Mouse (Mus musculus): ENCODE results near the gene Prkch.

The Prkch gene

DNA sequence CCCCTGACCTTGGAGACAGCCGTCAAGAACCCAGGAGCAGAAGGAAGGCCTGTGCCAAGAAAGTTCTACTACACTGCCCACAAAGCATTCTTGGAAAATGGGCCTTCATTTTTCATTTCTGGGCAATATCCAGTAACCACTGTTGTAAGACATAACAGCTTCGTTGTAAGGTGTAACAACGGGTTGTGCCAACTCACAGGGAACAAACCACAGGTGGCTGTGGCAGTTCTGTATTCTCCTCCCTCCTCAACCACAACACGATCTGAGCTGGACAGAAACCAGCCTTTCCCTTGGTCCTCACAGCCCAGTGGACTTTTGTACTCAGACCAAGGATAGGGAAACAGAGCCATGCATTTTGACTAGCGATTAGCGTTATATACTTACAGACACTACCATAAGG, 171.9 kb downstream of the Prkch start:
- no peak for DNase-seq (ENCODE audit: low spot score)

DNA sequence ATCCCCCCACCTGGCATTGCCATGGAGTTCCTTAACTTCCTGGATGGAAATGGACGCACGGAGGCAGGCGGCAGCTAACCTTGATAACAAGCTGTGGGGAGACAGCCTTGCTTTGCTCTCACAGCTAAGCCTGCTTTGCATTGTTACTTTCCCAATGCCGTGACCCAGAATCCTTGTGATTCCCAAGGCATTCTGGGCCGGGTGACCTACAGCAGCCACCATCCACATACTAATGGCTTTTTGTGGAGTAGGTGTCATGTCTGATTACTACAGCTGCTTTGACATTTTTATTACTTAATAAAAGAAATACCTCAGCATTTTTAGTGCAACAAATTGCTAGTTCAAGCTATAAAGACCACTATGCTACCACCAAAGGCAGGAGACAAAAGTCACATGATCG, 177.4 kb downstream of the Prkch start:
- no peak for DNase-seq (ENCODE audit: low spot score)

DNA sequence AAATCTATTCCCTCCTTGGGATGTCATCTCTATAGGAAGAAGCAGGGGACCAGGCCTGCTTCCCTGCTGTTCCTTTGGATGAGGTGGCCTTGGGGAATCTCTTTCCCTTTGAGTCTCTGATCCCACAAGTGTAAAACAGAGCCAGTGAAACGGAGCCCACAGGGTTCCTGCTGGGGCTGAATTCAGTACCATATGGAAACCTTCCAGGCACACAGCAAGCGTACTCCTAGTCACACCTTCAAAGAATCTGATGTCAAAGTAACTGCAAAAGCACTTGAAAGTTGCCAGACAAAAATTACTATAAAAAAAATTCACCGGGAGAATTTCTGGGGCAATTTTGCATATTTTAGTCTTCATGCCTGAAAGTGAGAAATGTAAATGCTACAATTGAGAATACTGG, 178.2 kb downstream of the Prkch start:
- DNase-seq (ENCODE audit: low spot score), result no peak

- no peak for DNase-seq (ENCODE audit: low spot score)
These were observed 180.3 kb downstream of the Prkch start for GRCm38 (mm10) chr12:73764649-73765525.

- no peak for DNase-seq (ENCODE audit: low spot score)
These were observed 181.6 kb downstream of the Prkch start for GRCm38 (mm10) chr12:73766152-73766551.

DNA sequence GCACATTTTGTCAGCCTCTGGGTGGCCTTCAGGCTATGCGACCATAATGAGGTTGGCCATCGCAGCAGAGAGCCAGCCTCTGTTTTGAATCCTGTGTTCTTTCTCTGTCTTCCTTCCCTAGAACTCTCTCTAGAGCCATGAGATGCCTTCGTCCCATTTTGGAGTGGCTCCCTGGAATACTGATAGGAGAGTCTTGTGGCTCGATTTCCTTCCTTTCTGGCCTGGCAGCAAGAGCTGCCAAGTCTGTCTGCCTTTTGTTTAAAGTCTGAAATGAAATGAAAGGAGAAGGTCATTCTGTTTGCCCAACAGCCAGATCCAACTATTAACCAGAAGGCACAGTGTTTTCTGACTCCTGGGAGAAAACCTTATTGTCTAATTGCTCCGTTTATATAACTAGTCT, 184.2 kb downstream of the Prkch start:
- no peak for DNase-seq (ENCODE audit: low spot score)

- no peak for DNase-seq (ENCODE audit: low spot score)
These were observed 184.9 kb downstream of the Prkch start for GRCm38 (mm10) chr12:73769536-73769935.

GRCm38 (mm10) chr12:73770771-73771170, 186.2 kb downstream of the Prkch start:
- DNase-seq (ENCODE audit: low spot score), result no peak

DNA sequence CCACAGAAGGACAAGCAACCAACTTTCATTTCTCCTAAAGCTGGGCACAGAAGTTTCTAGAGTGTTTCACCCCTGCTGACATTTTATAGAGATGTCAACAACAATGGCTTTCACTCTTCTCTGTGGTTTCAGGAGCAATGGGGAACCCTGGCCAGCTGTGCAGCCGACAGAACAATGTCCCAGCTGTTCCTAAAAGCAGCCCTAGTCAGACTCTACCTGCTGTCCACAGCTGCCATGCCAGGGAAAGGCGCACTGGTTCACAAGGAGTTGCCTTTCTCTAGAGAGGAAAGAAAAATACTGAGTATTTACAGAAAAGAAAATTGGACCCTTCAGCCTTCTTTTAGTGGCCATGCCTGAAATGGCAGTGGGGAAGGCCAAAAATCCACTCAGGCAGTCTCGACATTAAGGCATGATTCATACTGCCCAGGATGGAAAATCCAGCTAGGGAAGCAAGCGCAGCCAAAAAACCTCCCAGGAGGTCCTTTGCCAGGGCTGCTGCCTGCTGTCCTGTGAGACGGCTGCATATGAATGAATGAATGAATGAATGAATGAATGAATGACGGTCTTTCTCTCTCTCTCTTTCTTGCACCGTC, 190.3 kb downstream of the Prkch start:
- no peak for DNase-seq (ENCODE audit: low spot score)

DNA sequence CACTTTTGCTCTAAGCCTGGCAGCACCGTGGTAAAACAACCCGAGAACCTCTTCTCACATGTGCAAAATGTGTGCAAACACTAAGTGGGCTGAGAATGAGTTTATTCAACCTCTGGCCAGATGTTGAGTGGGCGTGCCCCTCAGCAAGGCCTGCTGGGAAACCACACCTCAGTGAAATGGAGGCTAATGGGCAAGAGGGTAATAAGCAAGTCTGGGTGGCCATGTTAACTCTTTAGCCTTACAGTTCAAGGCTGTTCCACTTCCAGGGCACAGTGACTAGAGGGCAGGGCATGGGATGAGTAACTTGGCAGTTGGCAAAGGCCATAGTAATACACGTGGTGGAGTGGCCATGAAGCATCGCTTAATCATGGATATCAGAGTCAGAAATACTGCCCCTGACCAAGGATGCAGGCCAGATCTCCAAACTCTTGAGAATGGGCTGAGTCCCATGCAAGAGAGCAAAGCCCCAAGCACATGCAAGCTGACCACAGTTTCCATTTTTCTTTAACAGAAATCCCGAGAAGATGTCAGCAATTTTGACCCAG, 191.9 kb downstream of the Prkch start:
- no peak for DNase-seq (ENCODE audit: low spot score)

DNA sequence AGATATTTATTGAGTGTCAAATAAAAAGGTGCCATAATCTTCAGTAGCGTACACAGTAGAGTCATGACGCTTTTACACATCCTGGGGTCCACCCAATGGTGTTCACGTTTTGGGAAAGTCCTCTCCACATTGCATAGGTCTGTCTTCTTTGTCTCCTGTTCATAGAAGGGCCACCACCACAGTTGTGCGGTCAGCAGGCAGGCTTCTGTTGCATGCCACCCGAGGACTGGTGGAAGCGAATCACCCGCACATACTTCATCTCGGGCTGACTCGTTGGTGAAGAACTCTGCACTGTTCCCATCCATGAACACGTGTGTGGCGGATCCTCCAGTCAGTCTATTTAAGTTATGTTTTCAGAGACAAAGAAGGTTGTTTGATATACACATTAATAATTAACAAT, 193.1 kb downstream of the Prkch start:
- DNase-seq (ENCODE audit: low spot score), result no peak

DNA sequence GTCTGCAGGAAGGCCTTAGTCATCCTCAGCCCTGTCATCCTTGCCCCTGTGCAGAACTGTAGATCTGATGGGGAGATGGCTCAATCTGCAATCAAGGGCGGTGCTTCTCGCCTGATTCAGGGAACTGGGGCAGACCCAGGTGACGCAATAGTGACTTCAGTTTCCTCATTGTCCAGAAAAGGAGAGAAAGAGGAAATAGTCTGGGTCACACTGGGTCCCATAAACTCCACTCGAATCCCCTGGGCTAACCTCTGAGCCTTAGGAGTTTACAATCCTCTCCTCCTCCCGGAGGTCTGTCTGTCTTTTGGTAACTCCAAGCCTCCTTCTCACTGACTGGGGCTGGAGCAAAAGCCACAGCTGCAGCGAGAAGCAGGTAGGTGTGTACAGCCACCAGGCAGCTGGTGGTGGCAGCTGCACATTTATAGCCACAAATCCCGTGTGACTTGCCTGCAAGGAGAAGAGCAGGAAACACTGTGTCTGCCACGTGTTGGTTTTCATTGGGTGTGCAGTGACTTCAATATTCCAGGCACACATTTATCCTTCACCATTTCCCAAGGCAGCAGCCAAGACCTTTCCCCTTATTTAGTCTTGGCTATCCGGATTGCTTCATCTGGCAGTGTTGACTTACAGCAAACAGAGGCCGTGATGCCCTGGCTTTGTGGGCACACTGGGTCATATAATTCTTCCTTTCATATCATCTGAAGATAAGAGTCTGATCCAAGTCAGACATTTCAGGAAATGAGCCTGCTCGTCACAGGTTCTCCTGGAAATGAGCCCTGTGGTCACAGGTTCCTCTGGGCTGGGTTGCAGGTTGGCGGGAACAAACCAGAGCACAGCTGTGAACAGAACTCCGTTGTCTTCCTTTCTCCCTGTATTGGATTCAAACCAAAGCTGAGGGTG, 195.0 kb downstream of the Prkch start:
- DNase-seq (ENCODE audit: low spot score), result no peak

DNA sequence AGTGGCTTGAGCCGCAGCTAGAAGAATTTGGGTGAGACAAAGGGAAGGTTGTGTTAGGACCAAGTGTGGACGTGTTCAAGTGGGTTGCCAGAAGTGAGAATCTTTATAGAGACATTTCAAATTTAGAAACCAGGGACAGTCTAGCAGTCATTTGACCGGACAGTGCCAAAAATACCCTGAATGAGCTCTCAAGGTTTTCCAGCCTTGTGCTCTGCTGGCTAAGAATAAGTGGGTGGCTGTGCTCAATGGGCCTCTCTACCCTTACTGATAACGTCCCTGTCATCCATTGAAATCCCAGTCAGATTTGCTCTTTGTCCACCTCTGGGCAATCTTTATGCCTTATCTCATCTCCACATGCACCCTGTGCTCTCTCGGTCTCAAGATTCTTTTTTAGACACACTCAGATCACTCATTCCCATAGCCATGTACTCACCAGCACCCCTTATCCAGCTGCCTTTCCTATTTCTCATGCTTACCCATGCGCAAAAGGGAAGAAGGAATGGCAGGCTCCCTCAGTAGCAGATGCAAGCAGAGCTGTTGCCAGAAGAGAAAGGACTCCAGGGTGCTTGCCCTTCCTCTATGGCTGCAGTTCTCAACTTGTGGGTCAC, 196.9 kb downstream of the Prkch start:
- no peak for DNase-seq (ENCODE audit: low spot score)

DNA sequence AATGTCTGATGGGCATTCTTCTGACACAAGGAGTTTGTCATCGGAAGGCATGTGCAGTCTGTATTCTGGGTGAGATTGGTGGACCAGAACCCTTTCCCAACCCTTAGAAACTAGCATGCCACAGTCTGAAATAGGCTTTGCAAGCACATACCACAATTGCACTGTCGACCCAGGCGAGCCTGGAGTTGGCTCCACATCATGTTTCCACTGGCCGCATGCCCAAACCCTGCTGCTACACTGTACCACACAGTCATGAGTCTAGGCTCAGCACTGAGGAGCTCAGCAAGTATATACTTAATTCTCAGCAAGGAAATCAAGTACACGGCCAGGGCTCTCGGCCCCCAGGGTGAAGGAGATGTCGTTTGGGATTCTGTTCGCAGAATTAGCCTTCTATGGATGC, 202.3 kb downstream of the Prkch start:
- DNase-seq (ENCODE audit: low spot score), result no peak

GRCm38 (mm10) chr12:73788850-73789249, 204.3 kb downstream of the Prkch start:
- no peak for DNase-seq (ENCODE audit: low spot score)

DNA sequence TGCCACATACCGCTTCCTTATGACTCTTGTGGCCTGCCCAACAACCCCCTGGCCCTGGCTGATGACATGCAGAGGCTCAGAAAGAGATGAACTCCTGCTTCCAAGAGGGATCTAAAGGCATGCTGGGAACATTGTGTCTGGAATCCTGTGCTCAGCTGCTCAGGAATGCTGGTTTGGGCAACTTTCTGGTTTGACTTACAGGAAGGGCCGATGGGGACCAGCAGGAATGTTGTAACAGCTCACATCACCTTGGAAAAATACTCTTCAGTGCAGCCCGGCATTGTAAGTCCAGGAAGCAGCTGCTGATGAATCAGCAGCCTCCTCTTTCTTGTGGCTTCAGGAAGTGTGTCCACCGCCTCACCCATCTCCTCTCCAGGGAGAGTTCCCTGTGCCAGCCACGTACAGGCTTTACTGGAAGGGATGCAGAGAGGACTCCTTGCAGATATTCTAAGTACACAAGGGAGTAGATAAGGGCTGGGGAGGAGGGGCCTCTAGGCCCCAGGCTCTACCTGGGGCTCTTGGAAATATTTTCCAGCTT, 206.0 kb downstream of the Prkch start:
- no peak for DNase-seq (ENCODE audit: low spot score)

DNA sequence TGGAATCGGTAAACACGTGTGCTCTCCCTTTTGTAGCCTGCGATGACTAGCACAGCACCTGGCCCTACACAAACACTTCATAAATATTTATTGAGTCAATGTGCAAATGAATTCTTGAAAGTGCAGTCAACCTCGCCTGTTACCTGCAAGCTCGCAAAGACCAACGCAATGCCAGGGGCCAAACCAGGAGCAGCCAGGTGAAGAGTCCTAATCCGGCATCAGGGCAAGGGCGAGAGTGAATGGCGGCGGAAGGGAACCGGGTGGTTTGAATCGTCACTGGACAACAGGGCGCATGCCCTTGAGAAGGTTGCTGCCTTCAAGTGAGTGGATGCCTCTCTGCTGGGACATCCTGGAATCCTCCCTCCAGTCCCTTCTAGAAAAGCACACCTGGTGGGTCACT, 208.6 kb downstream of the Prkch start:
- no peak for DNase-seq (ENCODE audit: low spot score)

- no peak for DNase-seq (ENCODE audit: low spot score)
These were observed 209.1 kb downstream of the Prkch start for GRCm38 (mm10) chr12:73793744-73794143.

- no peak for DNase-seq (ENCODE audit: low spot score)
These were observed 209.7 kb downstream of the Prkch start for GRCm38 (mm10) chr12:73794151-73794883.

DNA sequence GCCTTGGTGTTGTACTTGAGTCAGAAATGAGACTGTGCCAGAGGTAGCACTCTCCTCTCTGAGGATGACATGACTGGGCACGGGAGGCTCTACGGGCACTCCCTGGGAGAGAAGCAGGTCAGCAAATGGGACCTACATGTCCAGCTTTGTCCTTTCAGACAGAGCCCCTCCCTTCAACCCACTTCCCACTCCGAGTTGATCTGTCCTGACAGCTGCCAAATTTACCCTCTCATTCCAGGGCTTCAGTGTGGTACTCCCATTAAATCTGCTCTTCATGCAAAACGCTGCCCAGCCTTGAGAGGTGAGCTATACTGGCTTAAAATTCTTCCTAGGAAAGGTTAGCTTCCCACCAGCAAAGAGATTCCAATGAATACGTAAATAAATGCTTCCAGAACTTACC, 215.1 kb downstream of the Prkch start:
- DNase-seq (ENCODE audit: low spot score), result no peak

GRCm38 (mm10) chr12:73800886-73801285, 216.3 kb downstream of the Prkch start:
- DNase-seq (ENCODE audit: low spot score), result no peak
